Comparison of ENCODE assay signal across 8 mouse cellular contexts in genomic region chr8:128686429-128686990, GRCm38 (mm10). TPM values are rescaled to one million over a fixed set of nuclear protein-coding genes. Genes with fewer than 3 reads are reported as not detected.
DNase-seq lines count a peak whose midpoint lies in the region; ATAC-seq and TF ChIP-seq lines count a peak whose summit lies in the region.

No protein-coding gene starts in this region.

- no peak for TF ChIP-seq CTCF in E14TG2a.4 (conservative IDR thresholded peaks at IDR 0.05; ENCODE audit: low read length)

- WGBS in heart, embryonic 11.5 days (ENCODE audit: insufficient replicate concordance) = 0% methylated on average over 2 of the region's 2 CpGs
- 0% methylated on average over 2 of the region's 2 CpGs for WGBS in forebrain, embryonic 16.5 days
- 5% methylated on average over 2 of the region's 2 CpGs for WGBS in macrophage (ENCODE audit: missing documents)

- peak overlapping the region; percentile 75 for H3K4me2 ChIP-seq in heart, embryonic 11.5 days
- H3K4me2 ChIP-seq in forebrain, embryonic 16.5 days (ENCODE audit: low read length) = peak overlapping the region; percentile 89

- no peaks in the 10 kb centered on the region for H3K36me3 ChIP-seq in heart, embryonic 11.5 days (ENCODE audit: control insufficient read depth, insufficient read depth, low read length)
- H3K36me3 ChIP-seq in E14TG2a.4 (ENCODE audit: insufficient read depth, low read length) = no peaks in the 10 kb centered on the region
- H3K36me3 ChIP-seq in forebrain, embryonic 16.5 days (ENCODE audit: control insufficient read depth, insufficient read depth) = no peaks in the 10 kb centered on the region
- no peaks in the 10 kb centered on the region for H3K36me3 ChIP-seq in macrophage (ENCODE audit: inconsistent target)

- ATAC-seq in heart, embryonic 11.5 days (replicated peaks; ENCODE audit: insufficient number of reproducible peaks, low FRiP score, low TSS enrichment) = no peak
- ATAC-seq in forebrain, embryonic 16.5 days = no peak
- no peak for ATAC-seq in megakaryocyte-erythroid progenitor cell, adult 5-6 weeks (replicated peaks; ENCODE audit: low FRiP score, low TSS enrichment, poor library complexity, severe bottlenecking)

- peak overlapping the region; percentile 100 for H3K27ac ChIP-seq in heart, embryonic 11.5 days (ENCODE audit: low read depth, low read length)
- peak overlapping the region; percentile 100; the same call in 1 of the 2 replicates for H3K27ac ChIP-seq in forebrain, embryonic 16.5 days (ENCODE audit: low read length)
- peak overlapping the region; percentile 55 for H3K27ac ChIP-seq in macrophage

- no peaks in the 10 kb centered on the region for H3K27me3 ChIP-seq in heart, embryonic 11.5 days (ENCODE audit: control insufficient read depth, insufficient read depth, low read length)
- H3K27me3 ChIP-seq in E14TG2a.4 (ENCODE audit: insufficient read depth, low read length) = no peaks in the 10 kb centered on the region
- no peaks in the 10 kb centered on the region for H3K27me3 ChIP-seq in forebrain, embryonic 16.5 days (replicated peaks; ENCODE audit: control insufficient read depth, insufficient read depth, low read length)

- H3K9ac ChIP-seq in heart, embryonic 11.5 days (ENCODE audit: low read depth, low read length) = peak overlapping the region; percentile 92
- peak overlapping the region; percentile 99 for H3K9ac ChIP-seq in forebrain, embryonic 16.5 days (replicated peaks; ENCODE audit: low read depth, low read length)

- DNase-seq in heart, postnatal 36 days = no peak
- DNase-seq in cerebellum, postnatal 14 days = no peak
- DNase-seq in frontal cortex, adult 2 months (ENCODE audit: extremely low spot score in 1 of 2, low spot score in 1 of 2) = no peak

- intact Hi-C loops in heart, postnatal 36 days (cut with DNase I) = loop anchor here (2.0 to 10.0 kb wide), 2 partner anchors 22 to 322 kb away; no protein-coding TSS in a partner anchor

- H3K79me2 ChIP-seq in macrophage (ENCODE audit: inconsistent target) = peaks cover 54% of the 10 kb centered on the region

- H3K9me3 ChIP-seq in heart, embryonic 11.5 days (replicated peaks; ENCODE audit: control insufficient read depth, low read length) = no peaks in the 10 kb centered on the region
- H3K9me3 ChIP-seq in E14TG2a.4 (ENCODE audit: low read length) = no peaks in the 10 kb centered on the region
- no peaks in the 10 kb centered on the region for H3K9me3 ChIP-seq in forebrain, embryonic 16.5 days (ENCODE audit: control insufficient read depth, low read length)

- peak overlapping the region; percentile 74 for H3K4me3 ChIP-seq in heart, embryonic 11.5 days (ENCODE audit: low read depth, low read length)
- H3K4me3 ChIP-seq in E14TG2a.4 (replicated peaks; ENCODE audit: low read length) (peak overlapping the region; percentile 91), macrophage (ENCODE audit: inconsistent target) (peak overlapping the region; percentile 64)
- peak overlapping the region; percentile 70 for H3K4me3 ChIP-seq in forebrain, embryonic 16.5 days (replicated peaks; ENCODE audit: low read length)

- H3K4me1 ChIP-seq in heart, embryonic 11.5 days (ENCODE audit: control insufficient read depth, insufficient read depth, low read length) = peaks cover 18% of the 10 kb centered on the region
- H3K4me1 ChIP-seq in E14TG2a.4 (replicated peaks; ENCODE audit: low read depth, low read length) = peaks cover 40% of the 10 kb centered on the region
- peaks cover 17% of the 10 kb centered on the region for H3K4me1 ChIP-seq in forebrain, embryonic 16.5 days (replicated peaks; ENCODE audit: control insufficient read depth, insufficient read depth, low read length)

RNA-seq across cellular contexts. Expression of gene Itgb1, which starts 1.1 kb away (rescaled TPM):
- polyA plus RNA-seq in heart, embryonic 11.5 days (2014; fragmentation: Nextera tagmentation; extraction: Ambion mirVana) = 314 and 434 TPM in 2 replicates
- total RNA-seq in heart, postnatal 36 days (2021) = 100 to 1,000 TPM; 384 to 410 TPM
- 85.4 and 109 TPM in 2 replicates for polyA plus RNA-seq in forebrain, embryonic 16.5 days (2015; fragmentation: Nextera tagmentation; extraction: Ambion mirVana)
- total RNA-seq in macrophage (2018; cell fraction: chromatin; rRNA removed) = 100 to 1,000 TPM in 23 of 26 experiments, 10 to 100 TPM in 3; 79.3 to 247 (median 149) TPM
- total RNA-seq in macrophage (2018; cell fraction: cytosol; rRNA removed) = 100 to 1,000 TPM; 244 to 564 (median 360) TPM
- total RNA-seq in macrophage (2018; cell fraction: nucleus; rRNA removed) = 100 to 1,000 TPM; 243 to 657 (median 475) TPM
- polyA plus RNA-seq in macrophage (2018) = 310 to 487 TPM (median 468 TPM) in 3 replicates
- total RNA-seq in megakaryocyte-erythroid progenitor cell, adult 5-6 weeks (2014; fragmentation: Nextera tagmentation) = 65.5 and 79.9 TPM in 2 replicates
- total RNA-seq in megakaryocyte-erythroid progenitor cell, adult 5-6 weeks (2017) = 164 and 180 TPM in 2 replicates
- polyA plus RNA-seq in frontal cortex, adult 2 months (2012; rRNA removed) = 37.8 and 41.9 TPM in 2 replicates
